Mouse (Mus musculus) heart, adult 2 months (tissue): Measurements from ENCODE around the gene Comtd1. TPM values are rescaled to one million over a fixed set of nuclear protein-coding genes. Genes with fewer than 3 reads are reported as not detected.

Experiments used
- DNase-seq, 2 experiments: peaks; one replicate each; pipeline ENCODE4 v3.0.0; 2021
- H3K27ac ChIP-seq: fragments of 200-600 bp; 2 replicates; pipeline ENCODE4 v1.8.1; 2022
- H3K27me3 ChIP-seq: fragments of 200-500 bp; 2 replicates; pipeline ENCODE4 v1.6.1; 2012; ENCODE audit warnings: mild to moderate bottlenecking, low read length, inconsistent platforms, mixed read lengths; ENCODE audit not compliant: control insufficient read depth, insufficient read depth
- H3K36me3 ChIP-seq: fragments of 200-500 bp; 2 replicates; pipeline ENCODE4 v1.6.1; 2012; ENCODE audit warnings: low read length, inconsistent platforms; ENCODE audit not compliant: control insufficient read depth, insufficient read depth
- H3K4me1 ChIP-seq: fragments of 200-500 bp; 2 replicates; pipeline ENCODE4 v1.6.1; 2011; ENCODE audit warnings: low read length; ENCODE audit not compliant: control insufficient read depth, insufficient read depth
- H3K4me3 ChIP-seq: fragments of 200-600 bp; 2 replicates; pipeline ENCODE4 v1.8.1; 2022
- H3K79me2 ChIP-seq: fragments of 200-500 bp; replicated peaks from 2 replicates; pipeline ENCODE4 v1.6.1; 2012; ENCODE audit warnings: mild to moderate bottlenecking, inconsistent platforms, low read length, moderate library complexity, mixed read lengths; ENCODE audit not compliant: control insufficient read depth, insufficient read depth
- H3K9ac ChIP-seq: fragments of 200-500 bp; 2 replicates; pipeline ENCODE4 v1.6.1; 2012; ENCODE audit warnings: low read depth, mild to moderate bottlenecking, control low read depth, inconsistent platforms, low read length, mixed read lengths
- CTCF ChIP-seq: fragments of 200-600 bp; IDR thresholded peaks from 2 replicates; pipeline ENCODE4 v1.8.1; 2022; ENCODE audit warnings: antibody characterized with exemption, mild to moderate bottlenecking, moderate library complexity
- EP300 ChIP-seq: fragments of 200-500 bp; IDR thresholded peaks from 2 replicates; pipeline ENCODE4 v1.6.1; 2011; ENCODE audit warnings: low read depth, low read length, control low read depth; ENCODE audit not compliant: insufficient read depth
- POLR2A ChIP-seq: fragments of 200-500 bp; IDR thresholded peaks from 2 replicates; pipeline ENCODE4 v1.6.1; 2011; ENCODE audit warnings: mild to moderate bottlenecking, low read depth, low read length, control low read depth; ENCODE audit not compliant: insufficient read depth
- WGBS: fragments of 180-500 bp; shearing (Covaris S2); methylation state at CpG from one replicate; pipeline ENCODE4 v1.1.7; 2018; 5-methylcytosine and 5-hydroxymethylcytosine counted together
- intact Hi-C: fragments of 180-260 bp; cut with DNase I; formaldehyde crosslinking; loops from one replicate; pipeline ENCODE4 v1.15.1; 2025
- long read RNA-seq: library from polyadenylated mRNA; stranded (forward); transcript quantifications from one replicate; pipeline ENCODE4 v2.0.0, GENCODE M21; 2021
- polyA plus RNA-seq: library from polyadenylated mRNA; depleted of rRNA; stranded (reverse); fragments of >200 nt; gene quantifications from 2 replicates; pipeline ENCODE4 v1.2.3, GENCODE M21; 2012; rRNA removed
- total RNA-seq, 2 experiments: library from RNA; stranded (reverse); gene quantifications; 2 replicates each; pipeline ENCODE4 v1.2.3; 2021

Comtd1 gene
- total RNA-seq = 1 to 10 TPM; 5.6 to 8.3 TPM
- polyA plus RNA-seq = 6.6 and 10.2 TPM in 2 replicates
- long read RNA-seq, partial matches to known transcripts = 0 of 4 reads
- long read RNA-seq, other reads (novel, unspliced or antisense) = 0 of 4 reads

GRCm38 (mm10) chr14:21848166-21849154 lies at the start of gene Comtd1:
Gene Comtd1 (minus strand): TSS chr14:21848977.
- no peaks in the 10 kb centered on the region for H3K27me3 ChIP-seq
- TF ChIP-seq EP300 (peak; percentile 99), CTCF (no peak), POLR2A (peak; percentile 54)
- H3K79me2 ChIP-seq = no peaks in the 10 kb centered on the region
- H3K36me3 ChIP-seq = no peaks in the 10 kb centered on the region; the same call in 1 of the 2 replicates
- peak; percentile 93 to 98 for DNase-seq
- intact Hi-C loops = loop anchor here (1.0 to 10.0 kb wide), 3 partner anchors 13 to 94 kb away; partner anchors contain the start of genes Dusp13 and Samd8
- H3K27ac ChIP-seq = peak within 1 kb of the TSS; percentile 74
- H3K9ac ChIP-seq = peak within 1 kb of the TSS; percentile 86
- H3K4me3 ChIP-seq = peak within 1 kb of the TSS; percentile 71
- WGBS = under 1% methylated on average over 51 of the region's 51 CpGs
- peaks cover 11% of the 10 kb centered on the region for H3K4me1 ChIP-seq

- H3K79me2 ChIP-seq = no peaks in the 10 kb centered on the region
- TF ChIP-seq POLR2A = no peak
- TF ChIP-seq EP300 = no peak
- TF ChIP-seq CTCF = no peak
- no peak for DNase-seq
- no peak overlapping the region for H3K27ac ChIP-seq
- WGBS = 89% methylated on average over 6 of the region's 6 CpGs
- H3K36me3 ChIP-seq = no peaks in the 10 kb centered on the region
- no peak overlapping the region for H3K4me3 ChIP-seq
- H3K4me1 ChIP-seq = no peaks in the 10 kb centered on the region
- intact Hi-C loops = no loop called here
- no peaks in the 10 kb centered on the region for H3K27me3 ChIP-seq
- H3K9ac ChIP-seq = no peak overlapping the region
Observed at GRCm38 (mm10) chr14:21892341-21892659, 43.5 kb upstream of the Comtd1 start.

- no peak overlapping the region for H3K4me3 ChIP-seq
- DNase-seq = no peak
Observed at GRCm38 (mm10) chr14:21891581-21892340, 43.0 kb upstream of the Comtd1 start.

DNA sequence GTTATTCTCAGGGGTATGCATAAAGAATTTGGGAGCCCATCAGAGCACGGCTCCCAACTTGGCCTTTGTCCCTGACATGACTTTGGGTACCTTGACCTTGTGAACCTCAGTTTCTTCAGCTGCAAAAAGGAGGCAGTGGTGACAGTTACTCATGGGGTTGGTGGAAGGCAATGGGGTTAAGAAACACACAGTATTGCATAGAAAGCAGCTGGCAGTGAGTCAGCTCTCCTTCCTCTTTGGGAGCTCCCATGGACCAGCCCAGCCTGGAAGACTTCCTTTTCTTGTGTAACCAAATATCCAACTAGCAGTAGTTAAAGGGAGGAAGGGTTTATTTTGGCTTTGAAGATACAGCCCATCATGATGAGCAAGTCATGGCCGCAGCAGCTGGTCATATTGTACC lies 41.7 kb upstream of the Comtd1 start:
- intact Hi-C loops = no loop called here
- TF ChIP-seq CTCF = no peak
- TF ChIP-seq POLR2A = no peak
- TF ChIP-seq EP300 = no peak
- Histone ChIP-seq H3K4me1 (no peaks in the 10 kb centered on the region), H3K4me3 (no peak overlapping the region), H3K27me3 (no peaks in the 10 kb centered on the region), H3K79me2 (no peaks in the 10 kb centered on the region), H3K27ac (no peak overlapping the region), H3K9ac (no peak overlapping the region), H3K36me3 (no peaks in the 10 kb centered on the region)
- peak in 1 of 2 experiments; percentile 24 for DNase-seq
- WGBS = 60% methylated on average over 2 of the region's 2 CpGs

More at GRCm38 (mm10) chr14:21891581-21892340, 43.0 kb upstream of the Comtd1 start:
- 47% methylated on average over 15 of the region's 15 CpGs for WGBS
- Histone ChIP-seq H3K27me3 (no peaks in the 10 kb centered on the region), H3K79me2 (no peaks in the 10 kb centered on the region), H3K9ac (no peak overlapping the region), H3K4me1 (no peaks in the 10 kb centered on the region), H3K27ac (no peak overlapping the region), H3K36me3 (no peaks in the 10 kb centered on the region)
- no peak for TF ChIP-seq EP300
- TF ChIP-seq CTCF = no peak
- no peak for TF ChIP-seq POLR2A
- intact Hi-C loops = no loop called here

DNA sequence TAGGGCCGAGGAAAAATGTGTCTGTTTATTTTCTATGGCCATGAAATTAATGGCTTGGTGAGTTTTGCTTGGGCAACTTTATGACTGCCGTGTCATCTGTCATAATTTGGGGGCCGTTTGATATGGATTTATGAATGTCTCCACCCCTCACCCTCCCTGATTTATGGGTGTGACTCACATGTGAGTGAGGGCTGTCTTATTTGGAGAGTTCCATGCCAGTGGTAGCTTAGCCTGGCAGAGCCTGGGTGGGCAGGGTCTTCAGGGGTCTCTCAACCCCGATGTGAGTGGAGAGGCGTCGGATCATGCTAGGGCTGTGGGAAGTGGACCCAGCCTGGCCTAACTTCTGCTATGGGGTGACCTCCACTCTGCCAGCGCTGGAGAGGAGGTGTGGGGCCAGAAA lies 18.0 kb upstream of the Comtd1 start:
- DNase-seq = no peak
- Histone ChIP-seq H3K9ac (no peak overlapping the region), H3K36me3 (no peaks in the 10 kb centered on the region), H3K4me3 (no peak overlapping the region), H3K27ac (no peak overlapping the region), H3K27me3 (no peaks in the 10 kb centered on the region), H3K79me2 (no peaks in the 10 kb centered on the region), H3K4me1 (no peaks in the 10 kb centered on the region)
- 90% methylated on average over 7 of the region's 7 CpGs for WGBS
- TF ChIP-seq CTCF (no peak), EP300 (no peak), POLR2A (no peak)
- intact Hi-C loops = no loop called here
